Mouse (Mus musculus): ENCODE measurements around the gene Cep112. TPM values are rescaled to one million over a fixed set of nuclear protein-coding genes. Genes with fewer than 3 reads are reported as not detected.

Cep112 gene
- polyA plus RNA-seq, 1 experiment from 2014 or later, result 6.4 TPM

- Histone ChIP-seq H3K27ac (replicated peaks) (no peak overlapping the region), H3K9ac (replicated peaks) (no peak overlapping the region), H3K4me2 (no peak overlapping the region), H3K27me3 (replicated peaks) (no peaks in the 10 kb centered on the region), H3K4me1 (peaks cover 9% of the 10 kb centered on the region; the same call in 1 of the 2 replicates), H3K4me3 (replicated peaks) (no peak overlapping the region), H3K9me3 (replicated peaks) (no peaks in the 10 kb centered on the region), H3K36me3 (no peaks in the 10 kb centered on the region)
- no peak for ATAC-seq (ENCODE audit: low FRiP score)
- WGBS, result 95% methylated on average over 2 of the region's 2 CpGs
These were observed 332.2 kb downstream of the Cep112 start for GRCm38 (mm10) chr11:108757211-108757610.

- H3K27me3 ChIP-seq (replicated peaks), result no peaks in the 10 kb centered on the region
- no peak overlapping the region for H3K4me3 ChIP-seq (replicated peaks)
- H3K4me1 ChIP-seq, result peaks cover 6% of the 10 kb centered on the region; the same call in 1 of the 2 replicates
- no peaks in the 10 kb centered on the region for H3K9me3 ChIP-seq (replicated peaks)
- no peaks in the 10 kb centered on the region for H3K36me3 ChIP-seq
- no peak overlapping the region for H3K27ac ChIP-seq (replicated peaks)
- H3K9ac ChIP-seq (replicated peaks), result no peak overlapping the region
- no peak overlapping the region for H3K4me2 ChIP-seq
- 69% methylated on average over 6 of the region's 6 CpGs for WGBS
- no peak for ATAC-seq (ENCODE audit: low FRiP score)
These were observed 332.8 kb downstream of the Cep112 start for GRCm38 (mm10) chr11:108757626-108758430.

- no peak overlapping the region for H3K27ac ChIP-seq (replicated peaks)
- H3K27me3 ChIP-seq (replicated peaks), result no peaks in the 10 kb centered on the region
- H3K36me3 ChIP-seq, result no peaks in the 10 kb centered on the region
- no peak overlapping the region for H3K9ac ChIP-seq (replicated peaks)
- no peak overlapping the region for H3K4me2 ChIP-seq
- WGBS, result 69% methylated on average over 3 of the region's 3 CpGs
- H3K4me1 ChIP-seq, result no peaks in the 10 kb centered on the region
- no peak overlapping the region for H3K4me3 ChIP-seq (replicated peaks)
- no peaks in the 10 kb centered on the region for H3K9me3 ChIP-seq (replicated peaks)
- no peak for ATAC-seq (ENCODE audit: low FRiP score)
These were observed 345.1 kb downstream of the Cep112 start for GRCm38 (mm10) chr11:108770064-108770463.

- whole genome bisulfite sequencing, result 78% methylated on average over 6 of the region's 6 CpGs
- ATAC-seq (ENCODE audit: low FRiP score), result no peak
- H3K27me3 ChIP-seq (replicated peaks), result no peaks in the 10 kb centered on the region
- no peaks in the 10 kb centered on the region for H3K9me3 ChIP-seq (replicated peaks)
- no peak overlapping the region for H3K4me3 ChIP-seq (replicated peaks)
- no peaks in the 10 kb centered on the region for H3K36me3 ChIP-seq
- peaks cover 5% of the 10 kb centered on the region; the same call in 1 of the 2 replicates for H3K4me1 ChIP-seq
- no peak overlapping the region for H3K4me2 ChIP-seq
- H3K27ac ChIP-seq (replicated peaks), result no peak overlapping the region
- no peak overlapping the region for H3K9ac ChIP-seq (replicated peaks)
These were observed 349.2 kb downstream of the Cep112 start for GRCm38 (mm10) chr11:108774019-108774670.

- Histone ChIP-seq H3K27me3 (replicated peaks) (no peaks in the 10 kb centered on the region), H3K36me3 (no peaks in the 10 kb centered on the region), H3K4me2 (no peak overlapping the region), H3K27ac (replicated peaks) (no peak overlapping the region), H3K4me1 (peaks cover 8% of the 10 kb centered on the region; the same call in 1 of the 2 replicates), H3K9ac (replicated peaks) (no peak overlapping the region), H3K9me3 (replicated peaks) (no peaks in the 10 kb centered on the region), H3K4me3 (replicated peaks) (no peak overlapping the region)
- 38% methylated on average over 3 of the region's 3 CpGs for WGBS
- no peak for ATAC-seq (ENCODE audit: low FRiP score)
These were observed 352.2 kb downstream of the Cep112 start for GRCm38 (mm10) chr11:108777158-108777557.

- WGBS, result 64% methylated on average over 15 of the region's 15 CpGs
- no peak for ATAC-seq (ENCODE audit: low FRiP score)
- H3K36me3 ChIP-seq, result no peaks in the 10 kb centered on the region
These were observed 355.6 kb downstream of the Cep112 start for GRCm38 (mm10) chr11:108780271-108781250.

GRCm38 (mm10) chr11:108798398-108798797 is 373.4 kb downstream of the Cep112 start:
- no peak for ATAC-seq (ENCODE audit: low FRiP score)
- Histone ChIP-seq H3K27me3 (replicated peaks) (no peaks in the 10 kb centered on the region), H3K4me2 (no peak overlapping the region), H3K27ac (replicated peaks) (no peak overlapping the region), H3K36me3 (no peaks in the 10 kb centered on the region), H3K4me1 (no peaks in the 10 kb centered on the region), H3K9ac (replicated peaks) (no peak overlapping the region), H3K4me3 (replicated peaks) (no peak overlapping the region), H3K9me3 (replicated peaks) (no peaks in the 10 kb centered on the region)
- WGBS, result 89% methylated on average over 5 of the region's 5 CpGs

More at GRCm38 (mm10) chr11:108780271-108781250, 355.6 kb downstream of the Cep112 start:
- Histone ChIP-seq H3K4me1 (peaks cover 8% of the 10 kb centered on the region; the same call in 1 of the 2 replicates), H3K9me3 (replicated peaks) (no peaks in the 10 kb centered on the region), H3K27me3 (replicated peaks) (no peaks in the 10 kb centered on the region), H3K9ac (replicated peaks) (no peak overlapping the region), H3K4me3 (replicated peaks) (no peak overlapping the region), H3K4me2 (no peak overlapping the region), H3K27ac (replicated peaks) (no peak overlapping the region)

GRCm38 (mm10) chr11:108799695-108800094 is 374.7 kb downstream of the Cep112 start:
- WGBS, result 81% methylated on average over 3 of the region's 3 CpGs
- Histone ChIP-seq H3K4me3 (replicated peaks) (no peak overlapping the region), H3K4me2 (no peak overlapping the region), H3K9me3 (replicated peaks) (no peaks in the 10 kb centered on the region), H3K27me3 (replicated peaks) (no peaks in the 10 kb centered on the region), H3K36me3 (no peaks in the 10 kb centered on the region), H3K27ac (replicated peaks) (no peak overlapping the region), H3K9ac (replicated peaks) (no peak overlapping the region), H3K4me1 (0 out of 2 replicates have a peak, but pooled peaks cover 2% of the 10 kb centered on the region)
- ATAC-seq (ENCODE audit: low FRiP score), result no peak

- Histone ChIP-seq H3K9me3 (replicated peaks) (no peaks in the 10 kb centered on the region), H3K36me3 (no peaks in the 10 kb centered on the region), H3K4me1 (0 out of 2 replicates have a peak, but pooled peaks cover 2% of the 10 kb centered on the region), H3K27ac (replicated peaks) (no peak overlapping the region), H3K27me3 (replicated peaks) (no peaks in the 10 kb centered on the region), H3K4me3 (replicated peaks) (no peak overlapping the region), H3K4me2 (no peak overlapping the region), H3K9ac (replicated peaks) (no peak overlapping the region)
- no peak for ATAC-seq (ENCODE audit: low FRiP score)
- WGBS, result 61% methylated on average over 3 of the region's 3 CpGs
These were observed 379.0 kb downstream of the Cep112 start for GRCm38 (mm10) chr11:108804030-108804429.

GRCm38 (mm10) chr11:108805947-108806346 is 381.0 kb downstream of the Cep112 start:
- ATAC-seq (ENCODE audit: low FRiP score), result no peak
- no peaks in the 10 kb centered on the region for H3K36me3 ChIP-seq
- H3K4me3 ChIP-seq (replicated peaks), result no peak overlapping the region
- no peaks in the 10 kb centered on the region for H3K9me3 ChIP-seq (replicated peaks)
- 0 out of 2 replicates have a peak, but pooled peaks cover 2% of the 10 kb centered on the region for H3K4me1 ChIP-seq
- H3K9ac ChIP-seq (replicated peaks), result no peak overlapping the region
- 81% methylated on average over 3 of the region's 3 CpGs for WGBS
- H3K4me2 ChIP-seq, result no peak overlapping the region
- no peaks in the 10 kb centered on the region for H3K27me3 ChIP-seq (replicated peaks)
- no peak overlapping the region for H3K27ac ChIP-seq (replicated peaks)

GRCm38 (mm10) chr11:108809626-108810025 is 384.6 kb downstream of the Cep112 start:
- Histone ChIP-seq H3K4me1 (no peaks in the 10 kb centered on the region), H3K4me3 (replicated peaks) (no peak overlapping the region), H3K9ac (replicated peaks) (no peak overlapping the region), H3K4me2 (no peak overlapping the region), H3K27me3 (replicated peaks) (no peaks in the 10 kb centered on the region), H3K36me3 (no peaks in the 10 kb centered on the region), H3K9me3 (replicated peaks) (no peaks in the 10 kb centered on the region), H3K27ac (replicated peaks) (no peak overlapping the region)
- no peak for ATAC-seq (ENCODE audit: low FRiP score)
- 90% methylated on average over 3 of the region's 3 CpGs for WGBS
